ENCODE assay signal across 13 mouse cellular contexts in the genomic region with DNA sequence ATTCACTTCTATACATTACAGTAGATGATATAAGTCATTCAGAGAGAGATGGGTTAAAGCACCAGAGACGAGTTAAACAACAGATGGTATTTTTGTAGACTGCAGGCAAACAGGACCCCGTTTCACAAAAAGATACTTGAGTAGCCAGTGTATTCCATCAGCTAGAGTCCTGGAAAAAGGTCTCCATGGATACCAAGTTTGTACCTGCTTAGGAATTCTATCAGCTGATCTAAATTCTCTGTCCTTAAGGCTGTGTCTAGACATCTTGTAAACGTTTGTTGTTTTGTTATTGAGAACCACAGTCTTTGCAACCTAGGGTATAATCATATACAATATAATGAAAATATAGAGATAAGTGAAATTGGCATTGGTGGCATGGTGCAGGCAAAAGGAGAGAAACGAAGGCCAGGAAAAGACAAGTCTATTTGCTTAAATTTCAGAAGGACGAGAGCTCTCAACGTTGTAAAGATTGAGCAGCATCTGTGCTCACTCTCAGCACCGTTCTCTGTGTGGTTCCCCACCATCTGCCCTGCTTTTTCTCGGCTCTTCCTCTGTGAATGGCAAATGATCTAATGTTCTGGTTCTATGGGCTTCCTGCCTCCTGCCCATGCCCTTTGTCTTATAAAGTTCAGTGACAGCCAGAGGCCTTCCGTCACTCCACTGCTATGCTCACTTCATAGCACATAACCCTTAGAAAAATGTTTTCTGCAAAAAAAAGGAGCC.
DNase-seq lines count a peak whose midpoint lies in the region; ATAC-seq lines count a peak whose summit lies in the region.
"Had no signal": no experiment of that assay in that cellular context is flagged by ENCODE, and none has a peak within 500 bp of the region (broad histone marks: within the 10 kb centered on the region; RNA-seq: fewer than 3 reads in every experiment).

No protein-coding gene starts in this region.

- no peak overlapping the region for H3K4me2 ChIP-seq in neural tube, embryonic 11.5 days (ENCODE audit: low read depth)
- no peak overlapping the region for H3K4me2 ChIP-seq in kidney, embryonic 14.5 days (replicated peaks; ENCODE audit: low read depth, low read length)
- H3K4me2 ChIP-seq: liver, embryonic 13.5 days had no signal

- no peak for DNase-seq in neural tube, embryonic 11.5 days (ENCODE audit: low spot score)
- no peak for DNase-seq in neural tube, embryonic 10.5 days (ENCODE audit: extremely low spot score, low spot score)
- peak; percentile 46 to 71 for DNase-seq in frontal cortex, postnatal 36 days (ENCODE audit: low spot score in 2 of 2)
- peak; percentile 60 to 62 for DNase-seq in layer of hippocampus, postnatal 36 days
- DNase-seq in right cerebral cortex, postnatal 36 days (ENCODE audit: low spot score in 2 of 2): peak; percentile 39 to 47
- no peak for DNase-seq in spleen, postnatal 14 days (ENCODE audit: low spot score in 2 of 2)
- DNase-seq in thymus, postnatal 14 days: no peak
- DNase-seq: kidney, adult 8-10 months; liver, embryonic 13.5 days; thymus, postnatal 25 days had no signal

- H3K27me3 ChIP-seq in neural tube, embryonic 11.5 days (ENCODE audit: control insufficient read depth, insufficient read depth, low read length): no peaks in the 10 kb centered on the region
- no peaks in the 10 kb centered on the region for H3K27me3 ChIP-seq in kidney, embryonic 14.5 days (ENCODE audit: control insufficient read depth, insufficient read depth, low read length)
- H3K27me3 ChIP-seq: liver, embryonic 13.5 days; megakaryocyte, embryonic 14.5 days had no signal

- H3K36me3 ChIP-seq in neural tube, embryonic 11.5 days (ENCODE audit: control insufficient read depth, insufficient read depth, low read length): no peaks in the 10 kb centered on the region
- H3K36me3 ChIP-seq in kidney, embryonic 14.5 days (ENCODE audit: control insufficient read depth, insufficient read depth, low read length): no peaks in the 10 kb centered on the region
- H3K36me3 ChIP-seq: liver, embryonic 13.5 days had no signal

- H3K9me3 ChIP-seq in neural tube, embryonic 11.5 days (ENCODE audit: control insufficient read depth, low read length): no peaks in the 10 kb centered on the region
- H3K9me3 ChIP-seq in kidney, embryonic 14.5 days (ENCODE audit: control insufficient read depth, low read length): no peaks in the 10 kb centered on the region
- H3K9me3 ChIP-seq: liver, embryonic 13.5 days; megakaryocyte, embryonic 14.5 days had no signal

- no peak; the same call in 1 of the 2 replicates for ATAC-seq in neural tube, embryonic 11.5 days (ENCODE audit: insufficient read depth, low FRiP score, low TSS enrichment)
- no peak for ATAC-seq in kidney, embryonic 14.5 days (ENCODE audit: low FRiP score, low TSS enrichment)

- 0 out of 2 replicates have a peak overlapping the region, but pooled peaks have one; percentile 27 for H3K27ac ChIP-seq in neural tube, embryonic 11.5 days (ENCODE audit: low read depth, low read length)
- H3K27ac ChIP-seq in kidney, embryonic 14.5 days (ENCODE audit: low read depth, low read length): no peak overlapping the region
- H3K27ac ChIP-seq: liver, embryonic 13.5 days had no signal

- no peak overlapping the region for H3K9ac ChIP-seq in neural tube, embryonic 11.5 days (ENCODE audit: low read length)
- H3K9ac ChIP-seq in kidney, embryonic 14.5 days (ENCODE audit: low read depth, low read length): no peak overlapping the region
- H3K9ac ChIP-seq: liver, embryonic 13.5 days had no signal

- no peaks in the 10 kb centered on the region for H3K4me1 ChIP-seq in neural tube, embryonic 11.5 days (ENCODE audit: control insufficient read depth, insufficient read depth, low read length)
- no peaks in the 10 kb centered on the region for H3K4me1 ChIP-seq in kidney, embryonic 14.5 days (ENCODE audit: control insufficient read depth, insufficient read depth, low read length)
- H3K4me1 ChIP-seq: liver, embryonic 13.5 days; megakaryocyte, embryonic 14.5 days had no signal

- WGBS in neural tube, embryonic 11.5 days: 51% methylated on average over 9 of the region's 9 CpGs
- 71% methylated on average over 9 of the region's 9 CpGs for WGBS in kidney, embryonic 14.5 days

- no peak overlapping the region for H3K4me3 ChIP-seq in neural tube, embryonic 11.5 days (ENCODE audit: low read depth, low read length)
- no peak overlapping the region for H3K4me3 ChIP-seq in kidney, embryonic 14.5 days (ENCODE audit: low read length)
- H3K4me3 ChIP-seq: erythroblast, embryonic 14.5 days; liver, embryonic 13.5 days; megakaryocyte, embryonic 14.5 days had no signal

Comparison
In these comparisons a context has a peak if more than half of its experiments do, and no peak if none do; other contexts are left out.
1. DNase-seq: peak in frontal cortex, postnatal 36 days (2 of 2), layer of hippocampus, postnatal 36 days (2 of 2) and right cerebral cortex, postnatal 36 days (2 of 2); none in neural tube, embryonic 11.5 days (single experiment), neural tube, embryonic 10.5 days (single experiment), spleen, postnatal 14 days (0 of 2) and thymus, postnatal 14 days (single experiment).